Mouse (Mus musculus) megakaryocyte, embryonic 14.5 days (primary cell): ENCODE measurements at regions not wholly inside any gene's neighbourhood (a gene's known extent, or its start where the extent isn't known, plus 50 kb on each side); places are given as distances from the start of the nearest gene placed in this dataset.

ENCODE experiments used
- H3K27me3 ChIP-seq: replicated peaks from 2 replicates; pipeline ENCODE3; 2012; ENCODE audit warnings: inconsistent platforms
- H3K36me3 ChIP-seq: replicated peaks from 2 replicates; pipeline ENCODE3; 2012; ENCODE audit warnings: low read length, inconsistent platforms, mixed read lengths
- H3K4me1 ChIP-seq: 2 replicates; pipeline ENCODE4 v1.6.1; 2012; ENCODE audit warnings: inconsistent platforms
- H3K4me3 ChIP-seq: replicated peaks from 2 replicates; pipeline ENCODE3; 2012; ENCODE audit warnings: moderate library complexity, mild to moderate bottlenecking, inconsistent platforms
- H3K9me3 ChIP-seq: 2 replicates; pipeline ENCODE4 v1.6.1; 2012; ENCODE audit warnings: inconsistent platforms
- FLI1 ChIP-seq: IDR thresholded peaks from 2 replicates; pipeline ENCODE4 v1.6.1; 2012; ENCODE audit warnings: low read length, inconsistent platforms, mixed read lengths
- GATA1 ChIP-seq: IDR thresholded peaks from 3 replicates; pipeline ENCODE4 v1.6.1; 2012; ENCODE audit warnings: mixed read lengths, low read length, inconsistent platforms, borderline replicate concordance

DNA sequence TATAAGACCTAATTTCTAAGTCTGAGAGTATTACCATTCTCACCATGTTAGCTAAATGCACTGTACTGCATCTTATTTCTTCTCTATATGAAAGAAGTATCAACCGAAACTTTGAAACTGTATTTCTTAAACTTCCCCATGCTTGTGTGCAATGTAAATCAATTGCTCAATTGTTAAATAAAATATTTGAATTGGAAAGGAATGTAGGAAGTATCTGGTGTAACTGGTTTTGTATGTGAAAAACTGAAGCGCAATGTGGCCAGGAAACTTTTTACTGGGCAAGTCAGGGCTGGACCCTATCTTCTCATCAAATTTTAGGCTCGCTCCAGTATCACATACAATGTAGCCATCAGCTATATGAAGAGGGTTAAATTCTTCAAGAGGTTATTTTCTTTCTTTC lies 123.8 kb upstream of the Atp2b1 start:
- Histone ChIP-seq H3K4me3 (no peak overlapping the region), H3K4me1 (no peaks in the 10 kb centered on the region), H3K9me3 (no peaks in the 10 kb centered on the region), H3K27me3 (no peaks in the 10 kb centered on the region), H3K36me3 (no peaks in the 10 kb centered on the region)
- no peak for TF ChIP-seq FLI1
- no peak for TF ChIP-seq GATA1

- Histone ChIP-seq H3K27me3 (no peaks in the 10 kb centered on the region), H3K4me1 (no peaks in the 10 kb centered on the region), H3K4me3 (no peak overlapping the region), H3K9me3 (no peaks in the 10 kb centered on the region), H3K36me3 (no peaks in the 10 kb centered on the region)
- no peak for TF ChIP-seq FLI1
- no peak for TF ChIP-seq GATA1
Observed at GRCm38 (mm10) chr10:98792019-98792741, 122.0 kb upstream of the Atp2b1 start.

DNA sequence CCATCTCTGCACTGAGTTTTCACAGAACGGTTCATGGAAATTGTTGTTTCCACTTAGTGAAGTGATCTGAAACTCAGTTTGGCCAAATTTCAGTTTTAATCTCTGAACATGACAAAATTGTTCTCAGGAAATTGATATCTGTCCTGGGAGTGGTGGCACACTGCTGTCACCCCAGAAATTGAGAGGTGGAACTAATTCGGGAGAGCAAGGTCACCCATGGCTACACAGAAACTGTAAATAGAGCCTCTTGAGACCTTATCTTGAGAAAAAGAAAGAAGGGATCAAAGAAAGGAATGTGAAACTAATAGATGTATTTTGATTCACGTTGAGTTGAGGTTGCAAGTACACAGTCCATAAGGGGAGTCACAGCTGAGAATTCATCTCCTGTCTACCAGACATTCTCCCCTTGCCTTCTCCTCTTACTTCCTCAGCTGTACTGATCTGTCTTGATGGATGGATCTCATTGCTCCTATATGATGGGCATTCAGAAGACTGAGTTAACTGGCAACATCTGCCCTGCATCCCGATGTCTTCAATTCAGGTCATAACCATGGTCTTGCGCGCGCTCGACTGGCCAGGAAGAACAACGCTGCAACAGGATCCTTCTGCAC lies 120.2 kb upstream of the Atp2b1 start:
- no peak overlapping the region for H3K4me3 ChIP-seq

DNA sequence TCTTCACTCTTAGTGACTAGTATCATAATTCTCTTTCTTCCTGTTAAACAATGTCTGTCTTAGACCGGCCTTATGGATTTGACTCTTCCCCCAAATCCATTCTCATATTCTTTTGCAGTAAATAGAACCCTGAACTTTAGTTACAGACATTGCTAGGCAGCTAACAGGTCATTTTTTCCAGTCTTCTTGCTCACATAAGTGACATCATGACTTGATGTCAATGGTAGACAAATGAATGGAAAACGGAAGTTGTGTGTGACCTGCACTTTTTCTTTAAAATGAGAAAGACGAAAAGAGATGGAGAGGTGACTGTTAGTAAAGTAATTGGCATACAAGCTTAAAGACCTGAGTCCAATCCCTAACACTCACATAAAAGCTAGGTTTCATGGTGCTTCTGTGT lies 118.2 kb upstream of the Atp2b1 start:
- Histone ChIP-seq H3K9me3 (no peaks in the 10 kb centered on the region), H3K4me3 (no peak overlapping the region), H3K27me3 (no peaks in the 10 kb centered on the region), H3K36me3 (no peaks in the 10 kb centered on the region), H3K4me1 (no peaks in the 10 kb centered on the region)
- TF ChIP-seq GATA1 = no peak
- no peak for TF ChIP-seq FLI1

More for the DNA sequence above, 120.2 kb upstream of the Atp2b1 start:
- no peaks in the 10 kb centered on the region for H3K36me3 ChIP-seq
- H3K9me3 ChIP-seq = no peaks in the 10 kb centered on the region
- no peak for TF ChIP-seq GATA1
- TF ChIP-seq FLI1 = no peak
- no peaks in the 10 kb centered on the region for H3K27me3 ChIP-seq
- H3K4me1 ChIP-seq = no peaks in the 10 kb centered on the region

DNA sequence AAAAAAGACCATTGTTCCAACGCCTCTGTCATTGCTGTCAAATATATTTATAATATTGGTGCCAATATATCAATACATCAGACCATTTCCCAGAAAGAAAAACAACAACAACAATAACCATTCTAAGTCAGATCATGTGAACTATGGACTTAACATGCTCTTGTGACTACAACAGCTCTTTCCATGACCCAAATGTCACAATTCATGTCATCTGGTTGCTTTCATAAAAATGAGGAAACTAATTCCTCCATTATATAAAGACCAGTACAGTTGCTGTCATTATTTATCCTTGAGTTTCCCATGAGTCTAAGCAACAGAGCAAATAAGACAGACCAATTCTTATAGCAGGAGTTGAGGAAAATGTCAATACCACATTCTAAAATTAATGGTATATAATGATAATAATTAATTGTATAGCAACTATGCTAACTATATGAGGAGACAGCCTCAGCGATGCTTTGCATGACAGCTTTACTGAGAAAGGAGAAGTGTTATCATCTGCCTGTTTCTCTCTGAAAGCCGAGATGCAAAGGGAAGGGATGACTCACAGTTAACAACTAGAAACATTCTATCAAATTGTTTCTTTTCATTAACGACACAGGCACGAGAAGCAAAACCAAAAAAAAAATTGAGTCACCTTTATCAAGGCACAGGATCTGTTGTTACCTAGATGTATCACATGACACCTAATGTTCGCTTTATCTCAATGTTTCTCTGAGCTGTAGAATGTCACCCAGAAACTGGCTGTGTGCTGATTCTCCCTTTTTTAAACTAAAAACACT lies 115.4 kb upstream of the Atp2b1 start:
- TF ChIP-seq FLI1 = no peak
- TF ChIP-seq GATA1 = no peak
- no peak overlapping the region for H3K4me3 ChIP-seq
- no peaks in the 10 kb centered on the region for H3K9me3 ChIP-seq

GRCm38 (mm10) chr10:98799830-98800229 lies 114.4 kb upstream of the Atp2b1 start:
- no peak for TF ChIP-seq FLI1
- TF ChIP-seq GATA1 = no peak
- Histone ChIP-seq H3K4me1 (no peaks in the 10 kb centered on the region), H3K27me3 (no peaks in the 10 kb centered on the region), H3K9me3 (no peaks in the 10 kb centered on the region), H3K36me3 (no peaks in the 10 kb centered on the region), H3K4me3 (no peak overlapping the region)

More for the DNA sequence above, 115.4 kb upstream of the Atp2b1 start:
- no peaks in the 10 kb centered on the region for H3K36me3 ChIP-seq
- H3K4me1 ChIP-seq = no peaks in the 10 kb centered on the region
- no peaks in the 10 kb centered on the region for H3K27me3 ChIP-seq

DNA sequence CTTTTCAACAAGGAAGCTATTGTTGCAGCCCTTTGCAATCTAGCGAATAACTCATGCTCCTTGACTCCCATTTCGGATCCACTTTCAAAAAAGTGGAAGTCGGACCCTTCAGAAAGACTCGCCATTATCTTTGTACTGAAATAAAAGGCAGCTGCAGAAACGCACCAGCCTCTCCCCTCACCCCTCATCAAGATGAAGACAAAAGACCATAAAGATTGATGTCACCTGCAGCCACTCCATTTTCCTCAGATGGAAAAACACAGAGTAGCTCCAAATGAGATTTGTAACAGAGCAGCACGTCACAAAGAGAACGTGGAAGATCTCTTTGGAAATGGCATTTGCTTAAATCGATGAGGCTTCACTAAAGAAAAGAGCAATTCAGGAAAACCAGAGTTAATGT lies 113.3 kb upstream of the Atp2b1 start:
- Histone ChIP-seq H3K4me1 (no peaks in the 10 kb centered on the region), H3K4me3 (no peak overlapping the region), H3K27me3 (no peaks in the 10 kb centered on the region), H3K9me3 (no peaks in the 10 kb centered on the region), H3K36me3 (no peaks in the 10 kb centered on the region)
- no peak for TF ChIP-seq FLI1

- TF ChIP-seq GATA1 = no peak
- TF ChIP-seq FLI1 = no peak
- no peaks in the 10 kb centered on the region for H3K27me3 ChIP-seq
- no peaks in the 10 kb centered on the region for H3K36me3 ChIP-seq
- H3K4me3 ChIP-seq = no peak overlapping the region
- H3K4me1 ChIP-seq = no peaks in the 10 kb centered on the region
- H3K9me3 ChIP-seq = no peaks in the 10 kb centered on the region
Observed at GRCm38 (mm10) chr10:98805013-98805412, 109.2 kb upstream of the Atp2b1 start.

DNA sequence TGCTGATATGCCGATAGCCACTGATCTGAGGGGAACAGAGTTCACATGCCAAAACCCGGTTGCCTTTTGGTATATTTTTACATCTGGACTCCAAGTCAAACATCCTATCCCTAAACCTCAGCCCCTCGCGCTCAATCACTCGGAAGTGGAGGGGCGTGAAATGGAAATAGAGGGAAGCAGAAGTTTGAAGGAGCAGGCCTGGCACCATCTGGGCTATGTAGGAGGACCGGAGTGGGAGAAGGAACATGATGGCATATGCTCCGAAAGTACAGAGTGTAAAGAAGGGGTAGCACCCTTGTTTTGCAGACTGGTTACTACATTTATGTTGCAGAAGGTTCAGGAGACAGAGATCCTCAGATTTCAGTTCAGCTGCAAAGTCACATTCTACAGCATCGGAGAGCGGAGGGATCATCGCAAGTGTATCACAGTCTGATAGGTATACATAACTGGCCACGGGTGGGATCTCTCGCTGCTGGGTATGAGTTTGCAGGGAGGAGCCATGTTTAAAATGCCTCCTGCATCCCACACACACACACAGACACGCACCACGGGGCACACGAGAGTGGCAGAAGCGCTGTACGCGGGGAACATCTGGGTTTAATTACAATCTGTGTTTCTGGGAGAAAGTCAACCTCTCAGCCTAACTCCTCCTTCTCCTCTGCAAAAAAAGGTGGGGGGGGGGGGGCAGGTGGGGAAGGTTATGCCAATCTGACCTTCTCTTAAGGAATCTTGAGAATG lies 107.2 kb upstream of the Atp2b1 start:
- no peak for TF ChIP-seq FLI1
- no peak for TF ChIP-seq GATA1
- no peaks in the 10 kb centered on the region for H3K36me3 ChIP-seq

More for the DNA sequence above, 107.2 kb upstream of the Atp2b1 start:
- H3K27me3 ChIP-seq = no peaks in the 10 kb centered on the region
- no peaks in the 10 kb centered on the region for H3K4me1 ChIP-seq
- H3K9me3 ChIP-seq = no peaks in the 10 kb centered on the region
- no peak overlapping the region for H3K4me3 ChIP-seq
